Mouse (Mus musculus): ENCODE measurements around the gene Qser1. TPM values are rescaled to one million over a fixed set of nuclear protein-coding genes. Genes with fewer than 3 reads are reported as not detected.

The Qser1 gene
- 0.32 and 1.4 TPM in 2 replicates for polyA plus RNA-seq (2012; rRNA removed; ENCODE audit: low replicate concordance)

DNA sequence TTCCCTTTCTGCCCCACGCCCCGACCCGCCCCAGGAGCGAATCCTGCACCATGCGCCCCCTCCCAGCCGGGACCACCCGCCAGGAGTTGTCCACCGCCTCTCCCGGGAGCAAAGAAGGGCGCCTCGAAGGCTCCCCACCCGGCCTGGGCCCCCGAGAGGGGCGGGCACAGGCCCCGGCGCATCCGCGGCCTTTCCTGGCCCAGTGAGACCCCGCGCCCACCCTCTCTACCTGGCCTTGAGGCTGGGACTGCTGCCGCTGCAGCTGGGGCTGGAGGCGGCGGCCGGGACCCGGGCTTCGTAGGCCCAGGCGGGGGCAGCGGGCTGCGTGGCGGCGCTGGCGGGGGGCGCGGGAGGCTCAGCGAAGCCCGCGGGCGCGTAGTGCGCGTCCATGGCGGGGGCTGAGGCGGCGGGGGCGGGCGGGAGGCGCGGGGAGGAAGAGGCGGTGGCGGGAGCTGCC is at the start of gene Qser1:
TSS of gene Qser1 (minus strand) at position 390 of the 457 bp plus-strand sequence.

DNA sequence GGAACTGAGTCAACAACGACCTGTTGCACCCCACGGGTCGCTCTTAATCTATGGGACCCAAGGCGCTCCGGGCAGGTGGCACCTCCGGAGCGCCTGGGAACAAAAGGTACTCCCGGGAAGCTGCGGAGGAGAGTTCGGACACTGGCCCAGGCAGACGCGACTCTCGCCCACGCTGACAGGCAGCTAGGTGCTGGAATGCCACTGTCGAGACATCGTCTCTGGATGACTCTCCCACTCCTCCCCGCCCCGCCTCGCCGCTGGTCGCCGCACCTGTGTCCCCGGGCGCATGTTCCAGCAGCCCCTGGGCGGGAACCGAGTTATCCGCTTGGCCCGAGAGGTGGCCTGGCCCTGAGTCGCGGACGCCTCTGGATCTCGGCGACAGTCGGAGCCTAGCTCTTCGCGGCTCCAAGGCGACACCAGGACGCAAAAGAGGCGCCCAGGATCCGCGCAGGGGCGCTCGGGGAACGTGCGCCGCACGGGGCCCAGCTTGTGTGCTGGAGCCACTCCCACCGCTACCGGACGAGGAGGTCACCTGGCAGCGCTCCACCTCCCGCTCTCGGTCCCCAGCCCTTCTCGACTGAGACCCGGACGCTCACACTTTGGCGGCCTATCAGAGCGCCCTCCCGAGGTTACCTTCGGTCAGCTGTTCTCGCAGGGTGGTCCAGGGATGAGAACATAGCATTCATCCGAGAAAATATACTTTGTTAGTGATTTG is 32.9 kb upstream of the Qser1 start, which contains the start of gene Prrg4:
TSS of gene Prrg4 (minus strand) at position 601 of the 715 bp plus-strand sequence.

GRCm38 (mm10) chr2:104742741-104743064 is 73.9 kb downstream of the Qser1 start, which contains the start of gene Depdc7:
Gene Depdc7, minus strand, starts transcription at chr2:104742878.

DNA sequence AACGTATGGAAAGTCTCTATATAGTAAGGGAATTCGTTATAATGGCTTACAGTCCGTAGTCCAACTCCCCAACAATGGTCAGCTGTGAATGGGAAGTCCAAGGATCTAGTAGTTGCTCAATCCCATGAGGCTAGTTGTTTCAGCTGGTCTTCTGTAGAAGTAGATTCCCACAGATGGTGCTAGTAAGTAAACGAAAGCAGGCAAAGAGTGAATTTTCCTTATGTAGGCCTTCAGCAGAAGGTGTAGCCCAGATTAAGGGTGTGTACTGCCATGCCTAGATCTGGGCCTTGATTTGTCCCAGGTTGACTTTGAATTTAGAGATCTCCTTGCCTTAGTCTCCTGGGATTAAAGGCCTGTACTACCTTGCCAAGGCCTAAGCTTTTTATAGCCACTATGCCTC is 100.3 kb downstream of the Qser1 start, which contains the start of gene Pin1rt1:
TSS of gene Pin1rt1 (minus strand) at position 101 of the 400 bp plus-strand sequence.

DNA sequence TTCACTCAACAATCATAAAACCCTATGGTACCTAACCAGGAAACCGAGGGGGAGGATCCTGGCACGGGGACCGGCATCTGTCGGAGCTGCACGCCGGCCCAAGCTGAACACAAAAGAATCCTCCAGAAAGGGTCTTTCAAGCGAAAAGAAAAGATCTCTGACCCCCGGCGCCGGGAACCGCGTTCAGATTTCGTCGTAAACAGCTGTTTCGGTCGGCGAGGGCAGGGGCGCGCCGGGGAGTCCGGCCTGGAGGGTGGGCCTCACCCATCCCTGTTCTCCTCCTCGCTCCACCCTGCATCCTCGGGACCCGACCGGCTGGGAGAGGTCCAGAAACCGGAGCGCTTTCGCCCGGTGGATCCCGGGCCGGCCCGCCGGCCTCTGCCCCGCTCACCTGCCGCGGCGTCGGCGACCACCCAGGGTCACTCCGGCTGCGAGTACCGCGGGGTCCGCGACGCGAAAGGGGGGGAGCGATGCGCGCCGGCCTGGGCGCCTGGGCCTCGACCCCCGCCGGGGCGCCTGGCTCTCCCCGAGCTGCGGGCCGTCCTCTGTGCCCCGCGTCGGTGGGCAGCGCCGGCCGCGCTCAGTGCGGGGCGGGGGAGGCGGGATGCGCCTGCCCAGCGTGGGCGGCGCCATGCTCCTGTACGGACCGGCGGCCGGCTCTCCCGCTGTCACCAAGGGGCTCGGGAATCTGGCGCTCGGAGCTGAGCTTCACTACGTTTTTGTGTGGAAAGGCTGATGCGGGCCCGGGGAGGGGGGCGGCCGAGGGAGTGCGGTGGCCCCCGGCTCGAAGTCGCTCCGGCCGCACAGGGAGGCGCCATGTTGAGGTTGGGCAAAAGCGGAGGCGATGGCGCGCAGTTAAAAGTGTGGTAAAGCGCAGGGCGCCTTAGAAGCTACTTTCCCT is 104.7 kb downstream of the Qser1 start, which contains the start of gene Tcp11l1:
TSS of gene Tcp11l1 (minus strand) at position 585 of the 901 bp plus-strand sequence.

Other genes with a start within 250 kb of the Qser1 start
- gene Cstf3, start 226.2 kb downstream of the Qser1 start, polyA plus RNA-seq (2012; rRNA removed; ENCODE audit: low replicate concordance) = 2.2 and 2.6 TPM in 2 replicates
- 0.30 and 1.1 TPM in 2 replicates for gene Tcp11l1, start 104.6 kb downstream of the Qser1 start, polyA plus RNA-seq (2012; rRNA removed; ENCODE audit: low replicate concordance)
- gene Pin1rt1, start 100.4 kb downstream of the Qser1 start, polyA plus RNA-seq (2012; rRNA removed; ENCODE audit: low replicate concordance) = not detected in 2 replicates
- gene Depdc7, start 73.9 kb downstream of the Qser1 start, polyA plus RNA-seq (2012; rRNA removed; ENCODE audit: low replicate concordance) = 5.6 and 6.7 TPM in 2 replicates
- gene Prrg4, start 33.1 kb upstream of the Qser1 start, polyA plus RNA-seq (2012; rRNA removed; ENCODE audit: low replicate concordance) = 0.14 and 0.18 TPM in 2 replicates
- not detected in 2 replicates for gene Ccdc73, start 51.0 kb upstream of the Qser1 start, polyA plus RNA-seq (2012; rRNA removed; ENCODE audit: low replicate concordance)
- gene Eif3m, start 200.3 kb upstream of the Qser1 start, polyA plus RNA-seq (2012; rRNA removed; ENCODE audit: low replicate concordance) = 2.6 and 4.4 TPM in 2 replicates